In the genomic region with DNA sequence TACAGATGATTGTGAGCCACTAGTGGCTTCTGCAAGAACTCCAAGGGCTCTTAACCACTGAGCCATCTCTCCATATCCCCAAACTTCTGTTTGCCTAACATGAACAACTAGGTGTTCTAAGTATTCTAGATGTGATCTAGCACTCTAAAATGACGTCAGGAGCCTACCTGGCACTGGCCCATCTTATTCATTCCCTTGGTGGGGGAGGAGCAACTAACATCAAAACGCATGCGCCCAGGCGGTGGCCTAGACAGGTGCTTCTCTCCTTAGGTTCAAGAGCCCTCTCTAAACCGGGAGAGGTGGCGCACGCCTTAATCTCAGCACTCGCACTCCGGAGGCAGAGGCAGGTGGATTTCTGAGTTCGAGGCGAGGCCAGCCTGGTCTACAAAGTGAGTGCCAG, we compare ENCODE assay signal across 11 mouse cellular contexts. TPM values are rescaled to one million over a fixed set of nuclear protein-coding genes. Genes with fewer than 3 reads are reported as not detected.
DNase-seq lines count a peak whose midpoint lies in the region; ATAC-seq and TF ChIP-seq lines count a peak whose summit lies in the region.
"Had no signal": no experiment of that assay in that cellular context is flagged by ENCODE, and none has a peak within 500 bp of the region (broad histone marks: within the 10 kb centered on the region; RNA-seq: fewer than 3 reads in every experiment).

No protein-coding gene starts in this region.

- peaks cover 17% of the 10 kb centered on the region; the same call in 1 of the 2 replicates for H3K4me1 ChIP-seq in kidney, adult 2 months (ENCODE audit: control insufficient read depth, insufficient read depth, low read length)
- 0 out of 2 replicates have a peak, but pooled peaks cover 9% of the 10 kb centered on the region for H3K4me1 ChIP-seq in hindbrain, postnatal 0 days (ENCODE audit: insufficient read depth, low read length)
- H3K4me1 ChIP-seq in midbrain, embryonic 14.5 days (ENCODE audit: control insufficient read depth, insufficient read depth, low read length), result peaks cover 13% of the 10 kb centered on the region

- no peak for ATAC-seq in hindbrain, postnatal 0 days
- ATAC-seq in midbrain, embryonic 14.5 days (ENCODE audit: low FRiP score, low TSS enrichment), result no peak

- DNase-seq in kidney, adult 2 months, result peak; percentile 62
- no peak for DNase-seq in kidney, postnatal 10 days
- DNase-seq in R1 (ENCODE audit: low read depth, low spot score), result peak; percentile 46
- no peak for DNase-seq in hindbrain, postnatal 0 days (ENCODE audit: low spot score)
- DNase-seq in midbrain, embryonic 14.5 days, result no peak
- no peak for DNase-seq in urinary bladder, postnatal 14 days (ENCODE audit: low spot score)
- DNase-seq in testis, postnatal 14 days (ENCODE audit: low spot score), result no peak
- DNase-seq in thymus, postnatal 4 days, result no peak
- DNase-seq: heart, adult 2 months; layer of hippocampus, postnatal 36 days had no signal

- H3K4me2 ChIP-seq in hindbrain, postnatal 0 days (ENCODE audit: low read depth, low read length), result peak overlapping the region; percentile 94; the same call in 1 of the 2 replicates
- peak overlapping the region; percentile 91 for H3K4me2 ChIP-seq in midbrain, embryonic 14.5 days (ENCODE audit: low read length)

- no peak overlapping the region for H3K9ac ChIP-seq in hindbrain, postnatal 0 days (replicated peaks; ENCODE audit: low read length)
- no peak overlapping the region for H3K9ac ChIP-seq in midbrain, embryonic 14.5 days (replicated peaks; ENCODE audit: low read length)

- H3K36me3 ChIP-seq in kidney, adult 2 months (ENCODE audit: control insufficient read depth, insufficient read depth, low read length), result no peaks in the 10 kb centered on the region
- H3K36me3 ChIP-seq in hindbrain, postnatal 0 days (ENCODE audit: insufficient read depth, low read length), result no peaks in the 10 kb centered on the region
- no peaks in the 10 kb centered on the region for H3K36me3 ChIP-seq in midbrain, embryonic 14.5 days (ENCODE audit: control insufficient read depth, insufficient read depth, low read length)
- H3K36me3 ChIP-seq: G1E had no signal

- H3K9me3 ChIP-seq in hindbrain, postnatal 0 days (ENCODE audit: low read length), result no peaks in the 10 kb centered on the region
- no peaks in the 10 kb centered on the region for H3K9me3 ChIP-seq in midbrain, embryonic 14.5 days (ENCODE audit: control insufficient read depth, low read length)
- H3K9me3 ChIP-seq: G1E had no signal

- TF ChIP-seq POLR2A in kidney, adult 2 months (IDR thresholded peaks at IDR 0.05; ENCODE audit: low read depth, low read length), result no peak

- H3K27ac ChIP-seq in kidney, adult 2 months (ENCODE audit: insufficient read depth, low read depth, low read length), result no peak overlapping the region
- H3K27ac ChIP-seq in hindbrain, postnatal 0 days, result no peak overlapping the region
- H3K27ac ChIP-seq in midbrain, embryonic 14.5 days (replicated peaks; ENCODE audit: low read depth, low read length), result no peak overlapping the region
- H3K27ac ChIP-seq: heart, adult 2 months had no signal

- 76% methylated on average over 11 of the region's 11 CpGs for WGBS in kidney, adult 2 months
- WGBS in hindbrain, postnatal 0 days, result 61% methylated on average over 11 of the region's 11 CpGs
- 62% methylated on average over 11 of the region's 11 CpGs for WGBS in midbrain, embryonic 14.5 days

- no peak for TF ChIP-seq CTCF in kidney, adult 2 months (conservative IDR thresholded peaks at IDR 0.05; ENCODE audit: insufficient read depth, insufficient read length, low read depth, low read length)
- no peak for TF ChIP-seq CTCF in hindbrain, postnatal 0 days (IDR thresholded peaks at IDR 0.05; ENCODE audit: low read depth)

- no peaks in the 10 kb centered on the region for H3K27me3 ChIP-seq in kidney, adult 2 months (replicated peaks; ENCODE audit: control insufficient read depth, insufficient read depth, low read length)
- H3K27me3 ChIP-seq in hindbrain, postnatal 0 days (ENCODE audit: insufficient read depth, low read length), result no peaks in the 10 kb centered on the region
- H3K27me3 ChIP-seq in midbrain, embryonic 14.5 days (ENCODE audit: control insufficient read depth, insufficient read depth, low read length), result peaks cover 26% of the 10 kb centered on the region

- H3K4me3 ChIP-seq in kidney, adult 2 months (ENCODE audit: insufficient read depth, low read depth, low read length), result peak overlapping the region; percentile 51; the same call in 1 of the 2 replicates
- peak overlapping the region; percentile 49 for H3K4me3 ChIP-seq in hindbrain, postnatal 0 days (ENCODE audit: low read length)
- H3K4me3 ChIP-seq in midbrain, embryonic 14.5 days (replicated peaks; ENCODE audit: low read depth, low read length), result no peak overlapping the region

RNA-seq across cellular contexts. Expression of a gene that starts 1.3 kb away (rescaled TPM):
- 140 and 154 TPM in 2 replicates for polyA plus RNA-seq in kidney, adult 2 months (2012; rRNA removed)
- total RNA-seq in hindbrain, postnatal 0 days (2014; rRNA removed), result 31.4 and 38.8 TPM in 2 replicates
- 25.8 and 30.7 TPM in 2 replicates for polyA plus RNA-seq in hindbrain, postnatal 0 days (2015; fragmentation: Nextera tagmentation; extraction: Ambion mirVana)
- polyA plus RNA-seq in midbrain, embryonic 14.5 days (2014; fragmentation: Nextera tagmentation; extraction: Ambion mirVana), result 4.9 and 5.5 TPM in 2 replicates
- polyA plus RNA-seq: G1E had no signal

RNA-seq across cellular contexts. Expression of a gene that starts 22.9 kb away (rescaled TPM):
- polyA plus RNA-seq in kidney, adult 2 months (2012; rRNA removed), result 45.0 and 61.3 TPM in 2 replicates
- 46.2 and 54.6 TPM in 2 replicates for total RNA-seq in hindbrain, postnatal 0 days (2014; rRNA removed)
- 224 and 242 TPM in 2 replicates for polyA plus RNA-seq in hindbrain, postnatal 0 days (2015; fragmentation: Nextera tagmentation; extraction: Ambion mirVana)
- 124 and 168 TPM in 2 replicates for polyA plus RNA-seq in midbrain, embryonic 14.5 days (2014; fragmentation: Nextera tagmentation; extraction: Ambion mirVana)

RNA-seq across cellular contexts. Expression of a gene that starts 41.8 kb away (rescaled TPM):
- 0.86 and 0.99 TPM in 2 replicates for polyA plus RNA-seq in kidney, adult 2 months (2012; rRNA removed)
- total RNA-seq in hindbrain, postnatal 0 days (2014; rRNA removed), result 0.52 and 0.90 TPM in 2 replicates
- polyA plus RNA-seq in hindbrain, postnatal 0 days (2015; fragmentation: Nextera tagmentation; extraction: Ambion mirVana), result 1.2 TPM in 2 replicates
- not detected in 2 replicates for polyA plus RNA-seq in midbrain, embryonic 14.5 days (2014; fragmentation: Nextera tagmentation; extraction: Ambion mirVana)
- total RNA-seq: G1E; heart, adult 2 months had no signal
- polyA plus RNA-seq: G1E had no signal

Comparison
In these comparisons a context has a peak if more than half of its experiments do, and no peak if none do; other contexts are left out.
1. DNase-seq: peak in kidney, adult 2 months (single experiment) and R1 (single experiment); none in kidney, postnatal 10 days (single experiment), hindbrain, postnatal 0 days (single experiment), midbrain, embryonic 14.5 days (single experiment), urinary bladder, postnatal 14 days (single experiment), testis, postnatal 14 days (single experiment) and thymus, postnatal 4 days (single experiment).